Mouse (Mus musculus): ENCODE results near the gene Socs2. TPM values are rescaled to one million over a fixed set of nuclear protein-coding genes. Genes with fewer than 3 reads are reported as not detected.

Socs2 gene
- polyA plus RNA-seq (2012; rRNA removed), result 10.2 and 12.7 TPM in 2 replicates

- under 1% methylated on average over 65 of the region's 66 CpGs for WGBS
- H3K36me3 ChIP-seq (ENCODE audit: control insufficient read depth, insufficient read depth, low read length), result no peaks in the 10 kb centered on the region
- no peak for TF ChIP-seq POLR2A (IDR thresholded peaks at IDR 0.05; ENCODE audit: low read depth, low read length)
- TF ChIP-seq CTCF (IDR thresholded peaks at IDR 0.05; ENCODE audit: extremely low read depth, insufficient read depth, insufficient read length, insufficient replicate concordance), result no peak
- peak within 1 kb of the TSS; percentile 37; the same call in 1 of the 2 replicates for H3K27ac ChIP-seq (ENCODE audit: insufficient read depth, low read length)
- peak in 1 of 2 experiments; percentile 41 for DNase-seq (ENCODE audit: low read depth in 1 of 2, low spot score in 2 of 2)
- peaks cover 33% of the 10 kb centered on the region for H3K27me3 ChIP-seq (ENCODE audit: control insufficient read depth, insufficient read depth, low read length)
- H3K4me3 ChIP-seq (ENCODE audit: extremely low read depth, insufficient read depth, insufficient read length), result peak within 1 kb of the TSS; percentile 60
- peaks cover 22% of the 10 kb centered on the region for H3K4me1 ChIP-seq (ENCODE audit: control insufficient read depth, insufficient read depth, insufficient read length)
Measured at GRCm38 (mm10) chr10:95416685-95417495, at the start of gene Socs2. Socs2 (minus strand) TSS chr10:95417180.

GRCm38 (mm10) chr10:95465485-95465896, 48.5 kb upstream of the Socs2 start:
- Histone ChIP-seq H3K36me3 (ENCODE audit: control insufficient read depth, insufficient read depth, low read length) (no peaks in the 10 kb centered on the region), H3K4me1 (ENCODE audit: control insufficient read depth, insufficient read depth, insufficient read length) (no peaks in the 10 kb centered on the region), H3K27ac (ENCODE audit: insufficient read depth, low read length) (no peak overlapping the region), H3K4me3 (ENCODE audit: extremely low read depth, insufficient read depth, insufficient read length) (no peak overlapping the region), H3K27me3 (ENCODE audit: control insufficient read depth, insufficient read depth, low read length) (no peaks in the 10 kb centered on the region)
- no peak for DNase-seq (ENCODE audit: low read depth in 1 of 2, low spot score in 2 of 2)
- 75% methylated on average over 4 of the region's 4 CpGs for WGBS
- TF ChIP-seq POLR2A (IDR thresholded peaks at IDR 0.05; ENCODE audit: low read depth, low read length) (no peak), CTCF (IDR thresholded peaks at IDR 0.05; ENCODE audit: extremely low read depth, insufficient read depth, insufficient read length, insufficient replicate concordance) (no peak)

- no peaks in the 10 kb centered on the region for H3K4me1 ChIP-seq (ENCODE audit: control insufficient read depth, insufficient read depth, insufficient read length)
- no peak overlapping the region for H3K4me3 ChIP-seq (ENCODE audit: extremely low read depth, insufficient read depth, insufficient read length)
- H3K27me3 ChIP-seq (ENCODE audit: control insufficient read depth, insufficient read depth, low read length), result no peaks in the 10 kb centered on the region
- no peaks in the 10 kb centered on the region for H3K36me3 ChIP-seq (ENCODE audit: control insufficient read depth, insufficient read depth, low read length)
- no peak overlapping the region for H3K27ac ChIP-seq (ENCODE audit: insufficient read depth, low read length)
- no peak for DNase-seq (ENCODE audit: low read depth in 1 of 2, low spot score in 2 of 2)
- WGBS, result 91% methylated on average over 6 of the region's 6 CpGs
- TF ChIP-seq POLR2A (IDR thresholded peaks at IDR 0.05; ENCODE audit: low read depth, low read length), result no peak
- no peak for TF ChIP-seq CTCF (IDR thresholded peaks at IDR 0.05; ENCODE audit: extremely low read depth, insufficient read depth, insufficient read length, insufficient replicate concordance)
Measured at GRCm38 (mm10) chr10:95464527-95464926, 47.5 kb upstream of the Socs2 start.

GRCm38 (mm10) chr10:95462231-95462630, 45.3 kb upstream of the Socs2 start:
- Histone ChIP-seq H3K36me3 (ENCODE audit: control insufficient read depth, insufficient read depth, low read length) (no peaks in the 10 kb centered on the region), H3K27ac (ENCODE audit: insufficient read depth, low read length) (no peak overlapping the region), H3K27me3 (ENCODE audit: control insufficient read depth, insufficient read depth, low read length) (no peaks in the 10 kb centered on the region), H3K4me3 (ENCODE audit: extremely low read depth, insufficient read depth, insufficient read length) (no peak overlapping the region), H3K4me1 (ENCODE audit: control insufficient read depth, insufficient read depth, insufficient read length) (no peaks in the 10 kb centered on the region)
- 83% methylated on average over 1 of the region's 1 CpGs for WGBS
- DNase-seq (ENCODE audit: low read depth in 1 of 2, low spot score in 2 of 2), result no peak
- TF ChIP-seq CTCF (IDR thresholded peaks at IDR 0.05; ENCODE audit: extremely low read depth, insufficient read depth, insufficient read length, insufficient replicate concordance) (no peak), POLR2A (IDR thresholded peaks at IDR 0.05; ENCODE audit: low read depth, low read length) (no peak)

GRCm38 (mm10) chr10:95461053-95461553, 44.1 kb upstream of the Socs2 start:
- TF ChIP-seq POLR2A (IDR thresholded peaks at IDR 0.05; ENCODE audit: low read depth, low read length) (no peak), CTCF (IDR thresholded peaks at IDR 0.05; ENCODE audit: extremely low read depth, insufficient read depth, insufficient read length, insufficient replicate concordance) (no peak)
- no peak overlapping the region for H3K4me3 ChIP-seq (ENCODE audit: extremely low read depth, insufficient read depth, insufficient read length)
- 89% methylated on average over 4 of the region's 4 CpGs for WGBS
- no peak overlapping the region for H3K27ac ChIP-seq (ENCODE audit: insufficient read depth, low read length)
- no peaks in the 10 kb centered on the region for H3K4me1 ChIP-seq (ENCODE audit: control insufficient read depth, insufficient read depth, insufficient read length)
- H3K36me3 ChIP-seq (ENCODE audit: control insufficient read depth, insufficient read depth, low read length), result no peaks in the 10 kb centered on the region
- H3K27me3 ChIP-seq (ENCODE audit: control insufficient read depth, insufficient read depth, low read length), result no peaks in the 10 kb centered on the region
- no peak for DNase-seq (ENCODE audit: low read depth in 1 of 2, low spot score in 2 of 2)

- no peak for TF ChIP-seq POLR2A (IDR thresholded peaks at IDR 0.05; ENCODE audit: low read depth, low read length)
- no peak for TF ChIP-seq CTCF (IDR thresholded peaks at IDR 0.05; ENCODE audit: extremely low read depth, insufficient read depth, insufficient read length, insufficient replicate concordance)
- H3K27ac ChIP-seq (ENCODE audit: insufficient read depth, low read length), result no peak overlapping the region
- WGBS, result 85% methylated on average over 9 of the region's 9 CpGs
- H3K4me1 ChIP-seq (ENCODE audit: control insufficient read depth, insufficient read depth, insufficient read length), result no peaks in the 10 kb centered on the region
- no peak for DNase-seq (ENCODE audit: low read depth in 1 of 2, low spot score in 2 of 2)
- no peaks in the 10 kb centered on the region for H3K27me3 ChIP-seq (ENCODE audit: control insufficient read depth, insufficient read depth, low read length)
- no peaks in the 10 kb centered on the region for H3K36me3 ChIP-seq (ENCODE audit: control insufficient read depth, insufficient read depth, low read length)
- H3K4me3 ChIP-seq (ENCODE audit: extremely low read depth, insufficient read depth, insufficient read length), result no peak overlapping the region
Measured at GRCm38 (mm10) chr10:95458050-95458806, 41.2 kb upstream of the Socs2 start.

All from spleen, adult 2 months (tissue).